Mouse (Mus musculus): ENCODE data around the gene Vmn1r155. TPM values are rescaled to one million over a fixed set of nuclear protein-coding genes. Genes with fewer than 3 reads are reported as not detected.
"Not testable (repeated sequence)": the region's sequence is repeated elsewhere in the genome, so short reads cannot be mapped to it uniquely, and the experiment has no call there.

Vmn1r155 gene
- not detected for polyA plus RNA-seq (2021)

DNA sequence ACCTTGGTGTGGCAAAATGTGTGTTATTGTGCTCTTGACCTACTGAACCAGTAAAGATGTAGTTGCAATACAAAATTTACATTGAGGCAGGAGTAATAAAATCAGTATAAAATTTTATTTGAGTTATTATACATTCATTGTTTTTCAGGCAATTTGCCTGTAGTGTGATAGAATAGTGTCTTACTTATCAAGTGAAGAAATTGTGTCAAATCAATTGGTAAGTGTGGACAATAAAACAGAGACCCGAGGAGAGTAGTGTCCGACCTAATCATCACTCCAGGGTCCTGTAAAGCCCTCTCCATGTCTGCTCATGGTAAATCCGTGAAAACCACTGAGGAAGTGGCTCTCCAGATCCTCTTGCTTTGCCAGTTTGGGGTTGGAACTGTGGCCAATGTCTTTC, at the start of gene Vmn1r155:
Gene Vmn1r155, plus strand, starts transcription at position 301 of the 400 bp plus-strand sequence.
- ATAC-seq; POLR2A ChIA-PET; in situ Hi-C loops (cut with MboI; ENCODE audit: low pct_unique_long_range_greater_than_20kb); CTCF ChIA-PET; H3K27me3 ChIP-seq; DNase-seq (ENCODE audit: low read depth, low spot score): not testable (repeated sequence)

DNA sequence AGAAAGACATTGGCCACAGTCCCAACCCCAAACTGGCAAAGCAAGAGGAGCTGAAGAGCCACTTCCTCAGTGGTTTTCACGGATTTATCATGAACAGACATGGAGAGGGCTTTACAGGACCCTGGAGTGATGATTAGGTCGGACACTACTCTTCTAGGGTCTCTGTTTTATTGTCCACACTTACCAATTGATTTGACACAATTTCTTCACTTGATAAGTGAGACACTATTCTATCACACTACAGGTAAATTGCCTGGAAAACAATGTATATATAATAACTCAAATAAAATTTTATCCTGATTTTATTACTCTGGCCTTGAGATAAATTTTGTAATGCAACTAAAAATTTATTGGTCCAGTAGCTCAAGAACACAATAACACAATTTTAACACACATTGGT, 34.4 kb downstream of the Vmn1r155 start, which contains the start of gene Gm8693:
Gene Gm8693, minus strand, starts transcription at position 101 of the 400 bp plus-strand sequence.
- ATAC-seq; in situ Hi-C loops (cut with MboI; ENCODE audit: low pct_unique_long_range_greater_than_20kb); POLR2A ChIA-PET; H3K27me3 ChIP-seq; CTCF ChIA-PET; DNase-seq (ENCODE audit: low read depth, low spot score): not testable (repeated sequence)

Other genes starting within 250 kb of the Vmn1r155 start
- not detected for gene Vmn1r148, start 244.4 kb upstream of the Vmn1r155 start, polyA plus RNA-seq (2021)
- gene Vmn1r149, start 219.8 kb upstream of the Vmn1r155 start, polyA plus RNA-seq (2021): not detected
- gene Gm10665, start 193.9 kb upstream of the Vmn1r155 start, polyA plus RNA-seq (2021): not detected
- not detected for gene Vmn1r151, start 158.3 kb upstream of the Vmn1r155 start, polyA plus RNA-seq (2021)
- not detected for gene Vmn1r152, start 135.1 kb upstream of the Vmn1r155 start, polyA plus RNA-seq (2021)
- gene Gm8677, start 123.1 kb upstream of the Vmn1r155 start, polyA plus RNA-seq (2021): not detected
- not detected for gene Gm4201, start 92.7 kb upstream of the Vmn1r155 start, polyA plus RNA-seq (2021)
- gene Gm4565, start 69.9 kb upstream of the Vmn1r155 start, polyA plus RNA-seq (2021): not detected
- gene Gm8693, start 34.3 kb downstream of the Vmn1r155 start, polyA plus RNA-seq (2021): not detected
- gene Gm4567, start 61.7 kb downstream of the Vmn1r155 start, polyA plus RNA-seq (2021): not detected
- gene Vmn1r157, start 103.7 kb downstream of the Vmn1r155 start, polyA plus RNA-seq (2021): not detected
- gene Vmn1r158, start 132.8 kb downstream of the Vmn1r155 start, polyA plus RNA-seq (2021): not detected
- not detected for gene Vmn1r159, start 185.6 kb downstream of the Vmn1r155 start, polyA plus RNA-seq (2021)
- not detected for gene Vmn1r160, start 213.2 kb downstream of the Vmn1r155 start, polyA plus RNA-seq (2021)

All from Patski (cell line).